Mouse (Mus musculus): ENCODE results near the gene Tmem51.

Gene Tmem51

GRCm38 (mm10) chr4:142026965-142027364 is 57.1 kb downstream of the Tmem51 start:
- TF ChIP-seq GATA4 (IDR thresholded peaks at IDR 0.05; ENCODE audit: insufficient replicate concordance, low read length), result no peak

- peak; percentile 89; the same call in 1 of the 2 replicates for TF ChIP-seq GATA4 (IDR thresholded peaks at IDR 0.05; ENCODE audit: insufficient replicate concordance, low read length)
These were observed 59.6 kb downstream of the Tmem51 start for GRCm38 (mm10) chr4:142024536-142024935.

- TF ChIP-seq GATA4 (IDR thresholded peaks at IDR 0.05; ENCODE audit: insufficient replicate concordance, low read length), result no peak
These were observed 60.9 kb downstream of the Tmem51 start for GRCm38 (mm10) chr4:142023166-142023565.

GRCm38 (mm10) chr4:142017686-142018085 is 66.4 kb downstream of the Tmem51 start:
- no peak for TF ChIP-seq GATA4 (IDR thresholded peaks at IDR 0.05; ENCODE audit: insufficient replicate concordance, low read length)

GRCm38 (mm10) chr4:142014659-142015608 is 69.2 kb downstream of the Tmem51 start, which contains the start of gene Fhad1:
Gene Fhad1, minus strand, starts transcription at chr4:142015082.
- no peak for TF ChIP-seq GATA4 (IDR thresholded peaks at IDR 0.05; ENCODE audit: insufficient replicate concordance, low read length)

- no peak for TF ChIP-seq GATA4 (IDR thresholded peaks at IDR 0.05; ENCODE audit: insufficient replicate concordance, low read length)
These were observed 72.9 kb downstream of the Tmem51 start for GRCm38 (mm10) chr4:142011236-142011635.

GRCm38 (mm10) chr4:142010441-142010840 is 73.7 kb downstream of the Tmem51 start:
- no peak for TF ChIP-seq GATA4 (IDR thresholded peaks at IDR 0.05; ENCODE audit: insufficient replicate concordance, low read length)

GRCm38 (mm10) chr4:142008206-142008605 is 75.9 kb downstream of the Tmem51 start:
- TF ChIP-seq GATA4 (IDR thresholded peaks at IDR 0.05; ENCODE audit: insufficient replicate concordance, low read length), result no peak

- TF ChIP-seq GATA4 (IDR thresholded peaks at IDR 0.05; ENCODE audit: insufficient replicate concordance, low read length), result no peak
These were observed 83.5 kb downstream of the Tmem51 start for GRCm38 (mm10) chr4:142000581-142000980.

- TF ChIP-seq GATA4 (IDR thresholded peaks at IDR 0.05; ENCODE audit: insufficient replicate concordance, low read length), result no peak
These were observed 84.5 kb downstream of the Tmem51 start for GRCm38 (mm10) chr4:141999494-142000074.

GRCm38 (mm10) chr4:141998282-141998821 is 85.8 kb downstream of the Tmem51 start:
- TF ChIP-seq GATA4 (IDR thresholded peaks at IDR 0.05; ENCODE audit: insufficient replicate concordance, low read length), result no peak

GRCm38 (mm10) chr4:141996880-141997279 is 87.2 kb downstream of the Tmem51 start:
- no peak for TF ChIP-seq GATA4 (IDR thresholded peaks at IDR 0.05; ENCODE audit: insufficient replicate concordance, low read length)

GRCm38 (mm10) chr4:141996086-141996485 is 88.0 kb downstream of the Tmem51 start:
- no peak for TF ChIP-seq GATA4 (IDR thresholded peaks at IDR 0.05; ENCODE audit: insufficient replicate concordance, low read length)

GRCm38 (mm10) chr4:141993347-141994061 is 90.6 kb downstream of the Tmem51 start:
- TF ChIP-seq GATA4 (IDR thresholded peaks at IDR 0.05; ENCODE audit: insufficient replicate concordance, low read length), result no peak

GRCm38 (mm10) chr4:141992530-141993204 is 91.4 kb downstream of the Tmem51 start:
- no peak for TF ChIP-seq GATA4 (IDR thresholded peaks at IDR 0.05; ENCODE audit: insufficient replicate concordance, low read length)

Measured in liver, adult (tissue).